Mouse (Mus musculus): ENCODE measurements around the gene Igf1r. TPM values are rescaled to one million over a fixed set of nuclear protein-coding genes. Genes with fewer than 3 reads are reported as not detected.
A peak's percentile ranks its signal among the peaks of the same experiment; 100 is the strongest.

Igf1r gene
- total RNA-seq, 1 experiment, result 23.5 TPM

GRCm38 (mm10) chr7:68275838-68276731, 323.5 kb downstream of the Igf1r start:
- H3K27ac ChIP-seq (ENCODE audit: insufficient read depth, low read depth, low read length, poor library complexity, severe bottlenecking), result peak overlapping the region; percentile 84
- peak; percentile 86 for DNase-seq (ENCODE audit: low read depth, low spot score)
- H3K9me3 ChIP-seq (ENCODE audit: control insufficient read depth, insufficient read depth, low read depth, low read length), result no peaks in the 10 kb centered on the region
- peaks cover 1% of the 10 kb centered on the region; the same call in 1 of the 2 replicates for H3K36me3 ChIP-seq (ENCODE audit: control insufficient read depth, insufficient read depth, low read length, poor library complexity, severe bottlenecking)
- in situ Hi-C loops (cut with MboI; ENCODE audit: low sequenced_read_pairs in 2 of 2, unreplicated experiment in 2 of 2), result no loop called here
- peak overlapping the region; percentile 78 for H3K9ac ChIP-seq (ENCODE audit: insufficient read depth, low read depth, low read length, poor library complexity, severe bottlenecking)
- peaks cover 5 to 26% of the 10 kb centered on the region in 2 experiments; a peak in 2 of 4 replicates for H3K4me1 ChIP-seq (ENCODE audit: control insufficient read depth in 2 of 2, insufficient read depth in 2 of 2, low read length in 2 of 2, poor library complexity in 1 of 2)
- TF ChIP-seq ZC3H11A (IDR thresholded peaks at IDR 0.05; ENCODE audit: borderline replicate concordance, low read depth, low read length) (no peak), ZNF384 (IDR thresholded peaks at IDR 0.05; ENCODE audit: low read depth, low read length) (no peak), CHD2 (IDR thresholded peaks at IDR 0.05; ENCODE audit: low read depth, low read length) (no peak), MAFK (IDR thresholded peaks at IDR 0.05; ENCODE audit: insufficient read depth, low read depth, low read length) (no peak), HCFC1 (IDR thresholded peaks at IDR 0.05; ENCODE audit: borderline replicate concordance, insufficient read depth, low read length) (no peak)
- peak overlapping the region; percentile 68 to 71 for H3K4me3 ChIP-seq (ENCODE audit: insufficient read depth in 1 of 2, low read depth in 1 of 2, low read length in 2 of 2, poor library complexity in 1 of 2, severe bottlenecking in 1 of 2)

GRCm38 (mm10) chr7:68277054-68277896, 324.6 kb downstream of the Igf1r start:
- H3K4me1 ChIP-seq (ENCODE audit: control insufficient read depth in 2 of 2, insufficient read depth in 2 of 2, low read length in 2 of 2, poor library complexity in 1 of 2), result peaks cover 5 to 26% of the 10 kb centered on the region in 2 experiments; a peak in 2 of 4 replicates
- peak overlapping the region in 1 of 2 experiments; percentile 17; a peak in 1 of 4 replicates for H3K4me3 ChIP-seq (ENCODE audit: insufficient read depth in 1 of 2, low read depth in 1 of 2, low read length in 2 of 2, poor library complexity in 1 of 2, severe bottlenecking in 1 of 2)
- TF ChIP-seq ZC3H11A (IDR thresholded peaks at IDR 0.05; ENCODE audit: borderline replicate concordance, low read depth, low read length) (no peak), CHD2 (IDR thresholded peaks at IDR 0.05; ENCODE audit: low read depth, low read length) (no peak), ZNF384 (IDR thresholded peaks at IDR 0.05; ENCODE audit: low read depth, low read length) (no peak), MAFK (IDR thresholded peaks at IDR 0.05; ENCODE audit: insufficient read depth, low read depth, low read length) (no peak), HCFC1 (IDR thresholded peaks at IDR 0.05; ENCODE audit: borderline replicate concordance, insufficient read depth, low read length) (no peak)
- in situ Hi-C loops (cut with MboI; ENCODE audit: low sequenced_read_pairs in 2 of 2, unreplicated experiment in 2 of 2), result no loop called here
- no peak overlapping the region; the same call in 1 of the 2 replicates for H3K27ac ChIP-seq (ENCODE audit: insufficient read depth, low read depth, low read length, poor library complexity, severe bottlenecking)
- no peak overlapping the region; the same call in 1 of the 2 replicates for H3K9ac ChIP-seq (ENCODE audit: insufficient read depth, low read depth, low read length, poor library complexity, severe bottlenecking)
- H3K9me3 ChIP-seq (ENCODE audit: control insufficient read depth, insufficient read depth, low read depth, low read length), result no peaks in the 10 kb centered on the region
- no peak for DNase-seq (ENCODE audit: low read depth, low spot score)
- peaks cover 1% of the 10 kb centered on the region; the same call in 1 of the 2 replicates for H3K36me3 ChIP-seq (ENCODE audit: control insufficient read depth, insufficient read depth, low read length, poor library complexity, severe bottlenecking)

- Histone ChIP-seq H3K9me3 (ENCODE audit: control insufficient read depth, insufficient read depth, low read depth, low read length) (no peaks in the 10 kb centered on the region), H3K27ac (ENCODE audit: insufficient read depth, low read depth, low read length, poor library complexity, severe bottlenecking) (no peak overlapping the region), H3K36me3 (ENCODE audit: control insufficient read depth, insufficient read depth, low read length, poor library complexity, severe bottlenecking) (peaks cover 1% of the 10 kb centered on the region; the same call in 1 of the 2 replicates), H3K4me3 (ENCODE audit: insufficient read depth in 1 of 2, low read depth in 1 of 2, low read length in 2 of 2, poor library complexity in 1 of 2, severe bottlenecking in 1 of 2) (no peak overlapping the region), H3K9ac (ENCODE audit: insufficient read depth, low read depth, low read length, poor library complexity, severe bottlenecking) (no peak overlapping the region), H3K4me1 (ENCODE audit: control insufficient read depth in 2 of 2, insufficient read depth in 2 of 2, low read length in 2 of 2, poor library complexity in 1 of 2) (peaks cover 5 to 26% of the 10 kb centered on the region in 2 experiments; a peak in 2 of 4 replicates)
- in situ Hi-C loops (cut with MboI; ENCODE audit: low sequenced_read_pairs in 2 of 2, unreplicated experiment in 2 of 2), result no loop called here
- no peak for DNase-seq (ENCODE audit: low read depth, low spot score)
- TF ChIP-seq CHD2 (IDR thresholded peaks at IDR 0.05; ENCODE audit: low read depth, low read length), result no peak
- no peak for TF ChIP-seq MAFK (IDR thresholded peaks at IDR 0.05; ENCODE audit: insufficient read depth, low read depth, low read length)
- no peak for TF ChIP-seq HCFC1 (IDR thresholded peaks at IDR 0.05; ENCODE audit: borderline replicate concordance, insufficient read depth, low read length)
Observed at GRCm38 (mm10) chr7:68277897-68278270, 325.3 kb downstream of the Igf1r start.

- in situ Hi-C loops (cut with MboI; ENCODE audit: low sequenced_read_pairs in 2 of 2, unreplicated experiment in 2 of 2), result no loop called here
Observed at GRCm38 (mm10) chr7:68278385-68278784, 325.8 kb downstream of the Igf1r start.

More at GRCm38 (mm10) chr7:68278385-68278784, 325.8 kb downstream of the Igf1r start:
- H3K4me3 ChIP-seq (ENCODE audit: insufficient read depth in 1 of 2, low read depth in 1 of 2, low read length in 2 of 2, poor library complexity in 1 of 2, severe bottlenecking in 1 of 2), result no peak overlapping the region
- DNase-seq (ENCODE audit: low read depth, low spot score), result no peak
- no peaks in the 10 kb centered on the region for H3K9me3 ChIP-seq (ENCODE audit: control insufficient read depth, insufficient read depth, low read depth, low read length)
- no peak overlapping the region for H3K27ac ChIP-seq (ENCODE audit: insufficient read depth, low read depth, low read length, poor library complexity, severe bottlenecking)
- peaks cover 1% of the 10 kb centered on the region; the same call in 1 of the 2 replicates for H3K36me3 ChIP-seq (ENCODE audit: control insufficient read depth, insufficient read depth, low read length, poor library complexity, severe bottlenecking)
- H3K4me1 ChIP-seq (ENCODE audit: control insufficient read depth in 2 of 2, insufficient read depth in 2 of 2, low read length in 2 of 2, poor library complexity in 1 of 2), result peaks cover 5 to 26% of the 10 kb centered on the region in 2 experiments; a peak in 2 of 4 replicates
- no peak overlapping the region for H3K9ac ChIP-seq (ENCODE audit: insufficient read depth, low read depth, low read length, poor library complexity, severe bottlenecking)
- TF ChIP-seq MAFK (IDR thresholded peaks at IDR 0.05; ENCODE audit: insufficient read depth, low read depth, low read length) (no peak), HCFC1 (IDR thresholded peaks at IDR 0.05; ENCODE audit: borderline replicate concordance, insufficient read depth, low read length) (no peak), ZNF384 (IDR thresholded peaks at IDR 0.05; ENCODE audit: low read depth, low read length) (no peak), CHD2 (IDR thresholded peaks at IDR 0.05; ENCODE audit: low read depth, low read length) (no peak), ZC3H11A (IDR thresholded peaks at IDR 0.05; ENCODE audit: borderline replicate concordance, low read depth, low read length) (no peak)
